Mouse (Mus musculus) thymus, adult 18-20 months (tissue): ENCODE measurements around the gene Ces2c.
"Not testable (repeated sequence)": the region's sequence is repeated elsewhere in the genome, so short reads cannot be mapped to it uniquely, and the experiment has no call there.

ENCODE experiments used
- DNase-seq, 2 experiments: peaks; one replicate each; pipeline ENCODE4 v3.0.0; 2022; ENCODE audit warnings: mixed read lengths in 2 of 2

Gene Ces2c

DNA sequence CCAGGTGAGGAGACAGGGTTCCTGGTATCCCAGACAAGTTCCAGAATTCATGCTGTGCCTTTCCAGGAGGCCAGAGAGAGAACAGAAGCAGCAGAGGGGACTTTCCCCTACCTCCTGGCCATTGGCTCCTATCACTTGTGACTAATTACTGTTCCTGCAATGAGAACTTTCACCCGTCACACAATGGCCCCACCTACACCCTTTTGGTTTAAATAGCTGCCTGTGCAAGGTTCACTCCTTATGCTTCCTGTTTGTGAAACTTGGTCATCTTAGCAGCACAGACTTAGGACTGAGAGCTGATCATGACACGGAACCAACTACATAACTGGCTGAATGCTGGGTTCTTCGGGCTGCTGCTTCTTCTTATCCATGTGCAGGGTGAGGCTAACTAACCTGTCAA is at the start of gene Ces2c:
Gene Ces2c, plus strand, starts transcription at position 238 of the 400 bp plus-strand sequence.
- DNase-seq, result no peak

GRCm38 (mm10) chr8:104799385-104799784 is 47.5 kb upstream of the Ces2c start:
- no peak for DNase-seq

- no peak for DNase-seq
Observed at GRCm38 (mm10) chr8:104806127-104806526, 40.7 kb upstream of the Ces2c start.

DNA sequence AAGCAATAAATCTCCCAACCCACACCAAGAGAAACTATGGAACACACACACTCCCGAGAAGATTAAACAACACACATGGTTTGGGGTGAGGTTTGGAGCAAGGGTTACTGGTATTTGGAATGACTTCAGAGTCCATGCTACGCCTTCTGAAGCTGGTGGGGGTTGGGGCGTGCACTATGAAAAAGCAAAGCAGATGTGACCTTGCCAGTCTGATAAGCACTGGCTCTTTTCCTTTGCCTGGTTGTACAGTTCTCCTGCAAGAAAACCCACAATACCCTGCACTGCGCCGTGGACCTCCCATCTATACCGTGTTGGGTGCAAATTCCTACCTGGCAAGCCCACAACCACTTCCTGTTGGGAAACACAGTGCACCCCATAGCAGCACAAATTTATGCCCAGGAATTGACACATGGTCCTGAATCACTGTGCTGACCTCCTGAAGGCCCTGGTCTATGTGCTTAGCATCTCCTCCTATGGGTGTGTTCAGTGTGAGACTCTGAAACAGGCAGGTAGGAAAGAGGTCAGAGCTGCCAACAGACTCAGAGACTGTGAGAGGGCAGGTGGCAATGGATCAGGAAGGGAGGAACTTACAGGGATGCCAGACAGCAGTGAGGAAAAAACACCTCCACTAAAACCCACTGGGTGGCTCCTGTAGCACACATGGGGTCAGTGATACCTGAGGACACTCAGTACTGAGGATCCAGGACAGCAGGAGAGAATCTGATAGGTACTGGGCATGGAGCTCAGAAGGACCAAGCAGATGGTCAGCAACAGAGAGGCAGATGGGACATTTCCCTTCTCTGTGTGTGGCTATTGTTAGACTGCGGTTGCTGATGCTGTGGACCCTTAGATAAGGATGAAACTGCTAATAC is 38.1 kb upstream of the Ces2c start:
- DNase-seq, result no peak

DNA sequence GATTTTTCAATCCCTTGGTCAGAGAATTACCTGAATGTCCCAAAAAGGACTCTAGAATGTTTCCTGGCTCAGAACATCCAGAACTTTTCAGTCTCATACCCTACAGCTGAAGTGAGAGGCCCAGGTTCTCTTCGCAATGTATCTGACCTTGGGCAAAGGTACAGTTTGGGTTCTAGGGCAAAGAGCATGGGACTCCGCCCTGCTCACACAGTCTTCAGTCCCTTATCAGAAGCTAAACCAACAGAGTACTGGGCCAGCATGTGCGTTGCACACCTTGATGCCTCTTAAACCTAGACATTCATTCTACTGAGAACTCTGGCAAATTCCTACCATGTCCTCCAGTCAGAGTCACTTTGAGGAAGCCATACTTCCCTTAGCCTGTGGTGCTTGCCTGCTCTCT is 37.4 kb upstream of the Ces2c start:
- no peak for DNase-seq

- no peak for DNase-seq
Observed at GRCm38 (mm10) chr8:104826912-104827311, 20.0 kb upstream of the Ces2c start.

- no peak for DNase-seq
Observed at GRCm38 (mm10) chr8:104828221-104828620, 18.6 kb upstream of the Ces2c start.

GRCm38 (mm10) chr8:104831440-104831839 is 15.4 kb upstream of the Ces2c start, which contains the start of gene Ces2b:
Ces2b (plus strand) TSS chr8:104831572.
- no peak for DNase-seq

DNA sequence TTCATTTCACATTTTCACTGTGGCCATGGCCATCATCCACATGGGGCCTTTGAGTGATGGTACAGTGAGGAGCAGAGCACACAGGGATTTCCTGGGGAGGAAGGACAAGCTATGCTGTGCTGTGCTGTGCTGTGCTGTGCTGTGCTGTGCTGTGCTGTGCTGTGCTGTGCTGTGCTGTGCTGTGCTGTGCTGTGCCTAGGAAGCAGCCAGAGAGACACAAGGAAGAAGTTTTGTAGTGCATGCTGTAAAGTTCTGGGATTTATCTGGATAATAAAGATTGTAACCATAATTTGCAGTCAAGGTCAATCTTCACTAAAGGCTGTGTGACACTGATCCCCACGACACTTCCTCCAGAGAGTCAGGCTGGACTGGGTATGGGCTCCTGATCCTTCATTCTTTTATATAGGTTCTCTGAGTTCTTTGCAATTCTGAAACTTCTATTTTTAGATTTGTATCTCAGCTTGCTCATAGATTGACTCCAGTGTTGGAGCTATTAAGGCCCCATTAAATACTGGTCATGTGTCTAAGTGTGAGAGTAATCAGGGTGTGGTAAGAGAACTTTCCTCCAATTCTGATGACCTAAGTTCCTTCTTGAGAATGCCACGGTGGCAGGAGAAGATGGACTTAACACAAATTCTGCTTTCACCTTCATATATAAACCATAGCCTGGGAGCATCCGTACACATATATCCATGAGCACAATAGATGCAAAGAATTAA is 5.3 kb upstream of the Ces2c start:
- no peak for DNase-seq

- DNase-seq, result no peak
Observed at GRCm38 (mm10) chr8:104847741-104848462, 1.0 kb downstream of the Ces2c start.

GRCm38 (mm10) chr8:104866844-104867531 is 20.1 kb downstream of the Ces2c start:
- not testable (repeated sequence) for DNase-seq

DNA sequence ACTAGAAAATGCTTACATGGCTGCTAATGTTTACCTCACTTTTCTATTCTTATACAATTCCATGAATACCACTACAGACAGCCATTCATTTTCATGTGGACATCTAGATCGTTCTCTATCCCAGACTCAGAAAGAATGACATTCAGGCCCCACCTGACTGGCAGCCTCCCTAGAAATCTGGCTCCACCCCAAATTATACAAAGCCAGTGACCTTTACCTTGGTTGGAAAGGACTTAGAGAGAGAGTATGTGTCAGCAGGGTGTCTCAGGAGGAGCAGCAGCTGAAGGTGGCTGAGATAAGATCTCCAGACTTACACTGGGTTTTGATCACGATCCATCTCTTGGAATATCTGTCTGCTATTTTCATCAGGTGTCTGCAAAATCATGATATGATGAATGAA is 22.0 kb downstream of the Ces2c start:
- not testable (repeated sequence) for DNase-seq

GRCm38 (mm10) chr8:104886223-104886926 is 39.5 kb downstream of the Ces2c start:
- DNase-seq, result not testable (repeated sequence)

GRCm38 (mm10) chr8:104901746-104902145 is 54.9 kb downstream of the Ces2c start:
- DNase-seq, result no peak
